Mouse (Mus musculus) cerebellum, adult 9-11 months (tissue): ENCODE measurements around the gene Ubtf.

Source experiments
- DNase-seq: peaks from one replicate; pipeline ENCODE4 v3.0.0; 2022

The Ubtf gene

DNA sequence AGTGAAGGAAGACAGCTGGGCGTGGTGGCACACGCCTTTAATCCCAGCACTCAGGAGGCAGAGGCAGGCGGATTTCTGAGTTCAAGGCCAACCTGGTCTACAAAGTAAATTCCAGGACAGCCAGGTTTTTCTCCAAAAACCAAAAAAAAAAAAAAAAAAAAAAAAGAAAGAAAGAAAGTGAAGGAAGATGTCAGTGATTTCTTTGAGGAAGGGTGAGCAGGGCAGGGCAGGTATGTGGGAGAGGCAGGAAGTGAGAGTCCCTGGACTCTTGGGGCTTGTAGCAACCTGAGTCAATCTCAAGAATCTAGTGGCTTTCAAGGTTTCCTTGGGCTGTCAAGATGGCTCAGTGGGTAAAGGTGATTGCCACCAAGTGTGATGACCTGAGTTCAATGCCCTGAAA lies 24.9 kb upstream of the Ubtf start:
- DNase-seq = no peak

DNA sequence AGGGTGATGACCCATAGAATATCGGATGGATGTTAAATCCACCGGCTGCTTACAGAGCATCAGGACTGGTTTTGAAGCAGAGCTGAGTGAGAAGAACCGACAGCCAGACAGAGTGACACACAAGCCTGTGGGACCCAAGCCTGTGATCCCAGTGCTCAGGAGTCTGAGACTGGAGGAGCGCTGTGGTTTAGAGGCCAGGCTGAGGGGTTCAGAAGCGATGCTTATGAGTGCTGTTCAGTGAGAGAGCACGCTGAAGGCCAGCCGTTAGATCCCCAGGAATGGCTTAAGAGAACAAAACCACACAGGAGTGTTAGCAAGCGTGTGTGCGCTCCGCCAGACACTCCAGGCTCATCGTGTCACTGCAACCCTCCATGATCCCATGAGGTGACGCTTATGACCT lies 23.2 kb upstream of the Ubtf start:
- no peak for DNase-seq

DNA sequence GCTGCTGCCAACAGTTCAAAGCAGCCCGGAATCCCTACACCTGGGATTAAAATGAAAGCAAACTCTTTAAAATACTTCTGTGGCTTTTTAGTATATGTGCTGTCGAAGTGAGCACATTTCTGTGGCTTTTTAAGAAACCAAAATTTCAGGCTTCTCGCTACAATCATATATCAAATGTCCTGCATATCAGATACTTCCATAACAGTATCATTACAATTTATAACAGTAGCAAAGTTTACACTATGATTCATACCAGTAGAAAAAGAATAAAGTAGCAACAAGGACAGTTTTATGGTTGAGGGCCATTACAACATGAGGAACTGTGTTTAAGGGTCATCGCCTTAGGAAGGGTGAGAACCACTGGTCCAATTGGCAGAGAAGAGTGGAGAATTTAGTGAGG lies 21.6 kb upstream of the Ubtf start:
- DNase-seq = no peak

DNA sequence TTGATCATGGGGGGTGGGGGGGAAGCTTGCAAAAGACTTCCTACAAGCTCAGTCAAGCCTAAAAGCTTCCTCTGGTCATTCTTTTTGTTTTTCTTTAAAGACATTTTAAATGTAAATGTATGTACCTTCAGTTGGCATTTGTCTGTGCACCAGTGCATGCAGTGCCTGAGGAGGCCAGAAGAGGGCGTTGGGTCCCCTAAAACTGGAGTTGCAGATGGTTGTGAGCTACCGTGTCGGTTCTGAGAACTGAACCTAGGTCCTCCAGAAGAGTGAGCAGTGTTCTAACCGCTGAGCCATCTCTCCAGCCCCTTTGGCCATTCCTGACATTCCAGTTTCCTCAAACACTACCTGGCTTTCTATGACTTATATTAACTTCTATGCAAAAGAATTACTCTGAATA lies 20.1 kb upstream of the Ubtf start:
- DNase-seq = no peak

DNA sequence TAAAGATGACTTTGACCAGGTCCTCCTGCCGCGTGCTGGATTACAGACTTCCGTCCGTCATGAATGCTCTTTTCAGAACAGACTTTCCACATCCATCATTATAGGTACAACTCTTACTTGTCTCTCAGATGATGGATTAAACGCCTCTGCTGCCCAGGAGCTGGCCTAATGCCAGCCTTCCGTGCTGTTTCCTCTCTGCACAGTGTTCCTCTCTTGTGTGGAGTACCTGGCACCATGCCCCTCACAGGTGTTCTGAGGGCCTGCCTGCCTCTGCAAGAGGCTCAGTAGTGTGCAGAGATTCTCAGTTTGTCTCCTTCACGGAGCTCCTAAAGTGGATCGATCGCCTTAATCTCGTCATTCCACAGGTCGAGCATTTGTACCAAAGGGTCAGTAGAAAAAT lies 19.7 kb upstream of the Ubtf start:
- peak; percentile 84 for DNase-seq

DNA sequence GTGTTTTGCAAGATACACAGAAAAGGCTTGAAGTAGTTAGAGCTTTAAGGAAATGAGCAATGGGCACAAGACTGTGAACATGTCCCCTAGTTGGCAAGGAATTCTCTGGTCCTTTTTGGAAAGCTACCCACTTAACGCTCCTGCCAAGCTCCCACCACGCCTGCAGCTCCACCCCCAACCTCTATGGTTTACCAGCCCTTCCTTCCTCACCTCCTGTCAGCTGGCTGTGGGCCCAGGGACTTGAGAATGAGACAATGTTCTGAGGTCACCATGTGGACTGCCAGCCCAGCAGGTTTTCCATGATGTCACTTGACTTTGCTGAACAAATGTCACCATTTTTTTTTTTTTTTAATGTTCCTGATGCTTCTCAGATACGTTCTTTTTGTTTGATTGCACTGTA lies 19.0 kb upstream of the Ubtf start:
- DNase-seq = peak; percentile 98

DNA sequence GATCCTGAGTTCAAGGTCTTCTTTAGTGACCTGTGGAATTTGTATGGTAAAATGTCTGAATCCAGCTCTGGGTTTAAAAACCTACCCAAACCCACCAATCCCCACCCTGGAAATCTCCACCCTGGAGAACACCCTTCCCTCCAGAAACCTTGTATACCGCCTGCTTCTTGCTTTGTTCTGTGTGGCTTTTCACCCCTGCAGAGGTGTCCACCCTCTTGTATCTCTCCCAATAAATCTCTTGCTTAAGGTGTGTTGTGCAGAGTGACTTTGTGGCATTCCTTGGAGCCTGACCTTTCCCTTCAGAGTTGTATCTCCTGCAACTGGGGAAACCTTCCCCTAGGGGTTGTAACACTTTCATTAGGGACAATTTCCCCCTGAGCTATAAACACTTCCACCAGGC lies 18.4 kb upstream of the Ubtf start:
- no peak for DNase-seq

DNA sequence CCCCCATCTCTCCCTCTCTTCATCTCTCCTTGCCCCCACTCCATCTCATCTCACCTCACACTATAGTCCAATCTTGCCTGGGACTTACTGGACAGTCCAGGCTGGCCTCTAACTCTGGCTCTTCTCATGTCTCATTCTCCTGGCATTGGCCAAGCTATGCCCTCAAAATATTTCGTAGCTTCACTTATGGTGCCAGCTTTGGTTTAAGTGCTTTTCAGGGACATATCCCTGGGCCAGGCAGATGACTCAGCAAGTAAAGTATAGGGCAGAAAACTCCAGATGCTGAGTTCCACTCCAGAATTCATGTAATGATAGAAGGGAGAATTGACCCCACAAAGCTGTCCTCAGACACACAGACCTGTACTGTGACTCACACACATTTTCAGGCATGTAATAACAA lies 16.6 kb upstream of the Ubtf start:
- DNase-seq = no peak

DNA sequence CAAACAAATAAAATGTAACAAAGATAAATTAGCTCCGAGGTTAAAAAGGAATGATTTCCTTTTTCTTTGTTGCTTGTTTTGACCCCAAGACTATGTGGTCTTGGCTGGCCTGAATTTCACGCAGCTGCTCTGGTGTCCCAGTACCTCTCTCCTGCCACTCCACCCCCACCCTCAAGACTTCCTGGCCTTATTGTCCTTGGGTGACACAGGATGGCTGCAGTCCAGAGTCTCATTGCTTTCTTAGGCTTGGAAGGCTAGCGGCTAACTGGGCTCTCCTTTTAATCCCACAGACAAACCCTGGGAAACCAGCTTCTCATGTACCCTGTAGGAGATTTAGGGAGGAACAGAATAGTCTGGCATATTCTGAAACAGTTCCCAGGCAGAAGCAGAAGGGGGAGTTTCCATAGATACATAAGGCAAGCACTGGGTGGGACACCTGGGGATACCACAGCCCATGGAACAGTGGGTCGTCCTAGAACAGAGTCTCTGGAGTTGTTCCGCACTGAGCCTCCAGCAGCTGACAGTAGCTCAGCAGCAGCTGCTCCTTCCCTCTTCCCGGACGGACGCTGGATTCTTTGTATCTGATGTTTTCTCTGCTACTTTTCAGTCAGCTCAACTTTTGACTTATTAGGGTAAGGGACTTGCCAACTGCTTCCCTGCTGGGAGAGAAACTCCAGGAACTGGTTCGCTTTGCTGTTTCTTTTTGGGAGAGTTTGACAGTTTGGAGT lies 15.6 kb upstream of the Ubtf start:
- no peak for DNase-seq

DNA sequence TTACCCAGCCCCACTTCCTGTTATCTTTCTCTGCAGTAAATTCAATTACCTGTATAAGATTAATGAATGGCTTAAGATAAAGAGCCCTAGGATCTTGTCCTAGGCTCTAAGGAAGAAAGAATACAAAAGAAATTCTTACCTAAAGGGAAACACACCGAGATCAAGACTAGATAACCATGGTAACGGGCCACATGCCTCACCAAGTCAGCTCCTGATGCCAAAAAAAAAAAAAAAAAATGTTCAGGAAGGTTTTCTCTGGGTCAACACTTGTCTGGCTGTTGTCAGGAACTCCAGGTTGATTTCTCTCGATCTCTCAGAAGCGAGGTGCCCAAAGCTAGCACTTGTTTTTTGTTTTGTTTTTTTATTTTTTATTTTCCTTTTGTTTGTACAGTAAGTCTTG lies 14.5 kb upstream of the Ubtf start:
- no peak for DNase-seq

DNA sequence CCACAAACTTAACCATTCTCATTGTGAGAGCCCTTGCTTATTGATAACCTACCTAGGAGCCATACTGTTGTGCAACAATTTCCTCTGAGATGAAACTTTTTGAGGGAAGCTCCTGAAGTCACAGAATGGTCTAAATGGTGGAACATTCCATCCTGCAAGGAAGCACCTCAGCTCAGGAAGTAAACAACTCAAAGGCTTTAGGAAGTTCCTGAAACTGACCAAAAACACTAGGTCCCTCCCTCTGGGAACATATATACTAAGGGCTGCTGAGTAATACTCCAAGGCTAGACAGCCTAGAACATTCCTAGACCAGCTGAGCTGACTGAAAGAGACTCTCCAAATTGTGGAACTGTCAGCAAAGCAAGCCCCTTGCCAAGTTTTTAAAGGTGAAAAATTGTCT lies 13.5 kb upstream of the Ubtf start:
- no peak for DNase-seq

DNA sequence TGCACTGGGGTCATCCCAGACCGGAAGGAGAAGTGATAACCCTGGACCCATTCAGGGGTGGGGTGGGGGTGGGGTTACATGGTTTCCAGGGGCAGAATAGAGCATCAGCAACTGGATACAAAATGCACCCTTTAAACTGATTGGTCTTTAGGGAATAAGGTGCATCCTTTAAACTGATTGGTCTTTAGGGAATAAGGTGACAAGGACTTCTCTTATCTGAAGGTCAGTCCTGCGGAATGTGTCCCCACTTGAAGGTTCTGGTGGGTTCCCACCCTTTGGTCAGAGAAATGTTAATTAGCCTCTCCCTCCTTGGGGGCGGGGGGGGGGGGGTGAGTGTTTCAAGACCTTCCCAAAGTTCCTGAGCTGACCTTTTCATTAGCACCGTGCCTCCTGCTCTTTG lies 12.3 kb upstream of the Ubtf start:
- no peak for DNase-seq

DNA sequence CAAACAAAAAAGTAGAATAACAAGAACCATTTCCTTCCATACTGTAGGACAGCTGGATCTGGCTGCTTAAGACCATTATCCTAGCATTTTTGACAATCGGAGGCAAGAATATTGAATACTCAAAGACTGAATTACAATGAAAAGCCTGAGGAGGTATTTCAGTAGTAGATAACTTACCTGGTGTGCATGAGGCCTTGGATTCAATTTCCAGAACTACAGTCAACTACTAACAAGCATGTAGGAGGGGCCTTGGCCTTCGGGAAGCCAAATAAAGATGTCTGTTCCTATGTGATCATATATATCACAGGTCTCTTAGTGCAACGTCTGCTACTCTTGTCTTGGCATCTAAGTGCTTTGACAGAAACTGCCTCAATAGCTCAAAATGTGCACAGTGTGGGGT lies 10.5 kb upstream of the Ubtf start:
- DNase-seq = no peak

DNA sequence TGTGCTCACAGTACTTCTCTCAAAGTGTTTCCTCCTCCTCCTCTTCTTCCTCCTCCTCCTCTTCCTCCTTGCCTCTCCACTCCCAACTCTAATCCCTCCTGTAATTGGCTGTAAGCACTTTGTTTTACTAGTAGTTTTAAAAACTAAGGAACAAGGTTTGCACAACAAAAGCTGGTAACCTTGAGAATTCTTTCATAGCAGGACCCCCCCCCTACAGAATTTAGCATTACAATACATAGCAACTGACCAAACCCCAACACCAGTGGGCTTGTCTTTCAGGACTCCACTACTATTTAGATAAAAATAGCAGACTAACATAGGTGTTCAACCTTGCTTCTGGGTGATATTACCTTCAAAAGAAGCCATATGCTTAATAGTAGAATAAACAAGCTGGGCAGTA lies 10.0 kb upstream of the Ubtf start:
- DNase-seq = no peak

DNA sequence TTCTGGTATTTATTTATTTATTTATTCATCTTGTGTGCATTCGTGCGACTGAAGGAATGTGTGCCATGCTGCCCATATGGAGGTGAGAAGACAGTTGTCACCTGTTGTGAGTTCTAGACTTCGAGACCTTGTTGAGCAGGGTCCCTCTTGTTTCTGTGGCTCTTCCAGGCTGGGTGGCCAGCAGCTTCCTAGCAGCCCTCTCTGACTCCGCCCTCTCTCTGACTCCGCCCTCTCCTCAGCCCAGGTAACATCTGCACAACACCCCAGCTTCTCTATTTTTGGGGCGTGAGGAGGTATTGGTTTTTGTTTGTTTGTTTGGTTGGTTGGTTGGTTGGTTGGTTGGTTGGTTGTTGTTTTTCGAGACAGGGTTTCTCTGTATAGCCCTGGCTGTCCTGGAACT lies 8.3 kb upstream of the Ubtf start:
- no peak for DNase-seq

DNA sequence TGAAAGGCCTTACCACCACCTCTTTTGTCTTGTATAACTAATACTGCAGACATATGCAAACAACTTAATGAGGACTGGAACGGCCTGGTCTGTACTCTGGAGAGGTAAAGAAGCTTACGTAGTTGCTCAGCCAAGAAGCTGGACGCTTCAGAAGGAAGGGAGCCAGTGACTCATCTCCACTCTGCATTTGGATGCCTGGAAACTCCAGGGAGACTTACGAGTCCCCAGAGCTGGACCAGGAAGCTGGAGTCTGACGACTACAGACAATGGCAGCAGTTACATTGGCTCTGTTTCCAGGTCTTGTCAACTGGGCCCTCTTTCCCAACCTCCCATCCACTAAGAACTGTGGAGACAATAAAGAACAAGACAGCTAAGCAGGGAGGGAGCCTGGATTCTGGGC lies 7.7 kb upstream of the Ubtf start:
- DNase-seq = no peak

DNA sequence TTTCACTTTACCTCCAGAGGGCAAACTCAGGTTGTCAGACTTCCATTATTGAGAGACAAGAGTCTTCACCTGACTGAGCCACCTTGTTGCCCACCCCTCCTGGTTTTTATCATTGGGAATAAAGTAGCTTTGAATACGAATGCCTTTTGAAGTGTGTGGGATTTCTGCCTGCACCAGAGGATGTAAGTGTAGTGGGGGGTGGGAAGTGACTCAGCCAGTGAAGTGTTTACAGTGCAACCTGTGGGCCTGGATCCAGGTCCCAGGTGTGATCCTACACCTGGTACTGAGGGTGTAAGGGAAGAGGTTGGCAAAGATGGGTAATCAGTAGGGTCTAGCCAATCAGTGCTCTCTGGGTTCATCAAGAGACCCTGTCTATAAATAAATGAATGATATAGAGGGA lies 4.0 kb upstream of the Ubtf start:
- DNase-seq = no peak

DNA sequence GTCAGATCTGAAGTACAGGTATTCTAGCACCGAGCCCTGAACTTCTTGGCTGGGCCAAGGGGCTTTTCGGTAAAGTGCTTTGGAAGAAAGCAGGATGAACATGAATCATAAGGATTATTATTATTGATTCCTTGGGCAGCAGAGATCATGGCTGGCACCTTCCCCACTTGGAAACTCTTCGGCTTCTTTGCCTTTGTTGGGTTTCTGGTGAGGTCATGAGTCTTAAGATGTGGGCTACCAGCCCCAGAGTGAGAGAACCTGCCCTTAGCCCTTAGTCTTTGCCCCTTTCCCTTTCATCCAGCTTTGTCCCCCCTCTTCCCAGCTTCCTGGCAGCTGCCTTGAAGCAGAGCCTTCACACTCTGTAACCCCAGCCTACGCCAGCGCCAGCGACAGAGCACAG lies 2.4 kb upstream of the Ubtf start:
- no peak for DNase-seq

DNA sequence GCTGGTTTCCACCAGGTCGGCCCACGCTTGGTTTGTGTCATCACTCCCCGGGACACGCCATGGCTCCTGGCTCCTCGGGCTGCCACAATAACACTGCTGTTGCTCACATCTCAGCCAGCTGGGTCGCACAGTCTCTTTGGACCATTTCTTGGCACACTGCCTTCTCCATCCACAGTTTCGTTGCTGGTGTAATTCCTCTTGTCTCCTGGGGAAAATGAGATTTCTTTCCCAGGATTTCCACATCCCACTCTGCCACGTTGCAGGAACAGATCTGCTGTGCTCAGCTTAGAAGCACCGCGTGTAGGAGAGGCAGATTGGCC lies 1.1 kb upstream of the Ubtf start:
- peak; percentile 86 for DNase-seq

DNA sequence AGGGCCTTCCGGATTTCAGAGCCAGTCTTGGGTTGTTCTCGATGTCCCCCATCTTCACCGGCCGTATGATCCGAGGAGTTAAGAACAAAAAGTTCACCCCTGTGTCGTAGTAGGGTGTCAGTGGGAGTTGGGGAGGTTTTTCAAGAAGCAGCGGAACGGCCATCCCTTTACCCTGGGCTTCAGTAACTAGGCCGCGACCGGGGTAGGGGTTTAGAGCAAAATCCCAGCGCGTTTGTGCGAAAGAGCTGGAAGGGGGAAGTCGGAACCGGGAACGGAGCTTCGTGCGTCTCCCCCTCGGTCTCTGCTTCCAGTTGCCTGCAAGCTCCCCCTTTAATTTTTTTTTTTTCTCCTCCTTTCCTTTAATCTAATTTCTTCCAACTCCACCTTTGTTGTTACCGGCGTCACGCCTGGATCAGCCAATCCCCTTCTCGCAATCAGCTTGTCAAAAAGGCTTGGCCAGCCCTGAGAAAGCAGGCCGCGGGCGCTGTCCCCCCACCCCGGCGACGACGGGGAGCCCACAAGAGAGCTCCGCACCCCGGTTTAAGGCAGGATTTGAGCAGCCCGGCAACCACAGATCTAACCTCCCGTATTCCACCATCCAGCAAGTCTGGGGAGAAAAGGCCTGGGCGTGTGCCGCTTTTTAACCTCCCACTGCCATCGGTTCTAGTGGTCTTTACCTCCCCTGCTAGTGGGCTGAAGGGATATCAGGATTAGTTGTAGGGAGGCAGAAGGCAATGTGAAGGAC lies 571 bp upstream of the Ubtf start:
- peak; percentile 95 for DNase-seq

DNA sequence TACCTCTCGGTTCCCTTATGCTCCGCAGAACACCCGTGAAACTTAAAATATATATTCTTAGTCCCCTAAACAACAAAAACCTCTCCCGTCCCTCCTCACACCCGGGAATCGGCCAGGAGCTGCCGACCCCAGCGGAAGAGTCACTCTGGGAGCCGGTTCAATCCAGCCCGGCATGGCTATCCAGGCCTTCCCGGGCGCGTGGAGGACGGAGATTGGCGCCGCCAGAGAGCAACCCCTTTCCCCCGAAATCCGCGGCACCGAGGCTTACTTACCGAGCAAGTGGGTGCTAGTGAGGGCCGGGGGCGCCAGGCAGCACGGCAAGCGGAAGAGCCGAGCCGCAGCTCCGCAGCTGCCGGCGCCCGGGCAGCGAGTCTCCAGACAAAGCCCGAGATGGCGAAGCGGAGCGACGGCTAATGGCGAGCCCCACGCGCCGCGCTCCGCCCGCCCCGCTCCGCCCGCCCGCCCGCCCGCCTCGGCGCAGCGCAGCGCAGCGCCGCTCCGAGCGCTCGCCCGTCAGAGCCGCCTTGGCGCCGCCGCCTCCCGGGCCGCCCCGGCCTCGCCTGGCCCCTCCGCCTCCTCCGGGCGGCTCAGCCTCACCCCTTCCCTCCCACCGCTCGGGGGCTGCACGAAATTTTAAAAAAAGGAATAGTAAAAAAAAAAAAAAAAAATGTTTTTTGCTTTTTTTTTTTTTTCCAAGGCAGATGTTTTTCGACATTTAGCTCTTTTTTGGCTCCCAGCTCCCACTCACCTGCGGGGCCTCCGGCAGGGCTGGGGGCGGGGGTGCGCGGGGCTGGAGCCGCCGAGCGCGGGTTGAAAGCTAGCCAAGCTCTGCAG lies 749 bp downstream of the Ubtf start:
- DNase-seq = peak; percentile 69

DNA sequence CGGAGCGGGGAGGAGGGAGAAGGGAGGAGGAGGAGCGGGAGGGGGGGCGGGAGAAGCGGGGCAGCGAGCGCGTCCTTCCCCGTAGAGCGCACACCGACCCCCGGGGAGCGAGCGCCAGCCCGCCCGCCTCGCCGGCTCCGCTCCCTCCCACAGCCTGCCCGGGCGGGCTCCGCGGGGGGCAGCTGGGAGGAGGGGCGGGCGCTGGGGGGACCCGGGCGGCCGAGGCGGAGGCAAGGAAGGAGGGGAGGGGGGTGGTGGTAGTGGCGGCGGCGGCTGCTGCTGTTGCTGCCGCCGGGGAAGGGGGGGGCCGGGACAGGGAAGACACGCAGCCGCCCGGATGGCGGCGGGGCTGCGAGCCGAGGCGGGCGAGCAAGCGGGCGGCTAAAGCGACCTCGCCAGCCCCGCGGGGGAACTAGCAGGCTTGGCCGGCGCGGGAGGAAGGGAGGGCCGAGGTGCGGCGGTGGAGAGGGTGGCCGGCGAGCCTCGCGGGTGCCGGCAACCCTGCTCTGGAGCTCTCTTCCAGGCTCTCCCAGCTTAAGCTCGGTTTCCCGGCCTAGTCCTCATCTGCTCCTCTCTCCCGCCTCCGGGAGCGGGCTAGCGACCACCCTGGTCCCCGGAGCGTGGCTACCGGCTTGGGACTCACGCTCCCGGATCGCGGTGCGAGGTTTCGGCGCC lies 1.5 kb downstream of the Ubtf start:
- peak; percentile 80 for DNase-seq

DNA sequence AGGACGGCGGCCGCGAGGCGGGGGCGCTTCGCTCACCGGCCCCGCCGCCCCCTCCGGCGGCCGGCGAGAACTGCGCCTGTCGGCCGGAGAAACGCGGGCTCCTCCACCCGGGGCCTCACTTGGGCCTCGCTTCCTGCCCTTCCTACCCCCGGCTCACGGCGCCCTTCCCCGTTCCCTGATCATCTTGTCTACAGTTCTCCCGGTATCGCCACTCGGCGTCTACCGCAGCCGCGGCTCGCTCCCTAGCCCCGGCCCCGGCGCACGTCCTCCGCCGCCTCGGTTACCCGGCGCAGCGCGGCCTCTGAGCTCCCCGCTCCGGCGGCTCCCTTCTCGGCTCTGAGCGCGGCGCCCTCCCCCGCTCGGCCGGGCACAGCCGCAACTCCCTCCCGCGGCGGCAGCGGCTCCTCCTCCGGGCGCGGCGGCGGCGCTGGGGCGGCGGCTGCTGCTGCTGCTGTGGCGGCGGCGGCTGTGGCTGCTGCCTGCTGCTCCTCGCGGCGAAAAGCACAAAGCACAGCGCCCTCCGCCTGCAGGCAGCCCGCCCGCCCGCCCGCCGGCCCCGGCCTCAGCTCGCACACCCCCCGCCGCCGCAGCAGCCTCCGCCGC lies 2.1 kb downstream of the Ubtf start:
- peak; percentile 79 for DNase-seq
